Mouse (Mus musculus) cerebellum, adult 2 months (tissue): ENCODE measurements around the gene Pip5kl1. TPM values are rescaled to one million over a fixed set of nuclear protein-coding genes. Genes with fewer than 3 reads are reported as not detected.

ENCODE experiments used
- DNase-seq, 2 experiments: peaks; one replicate each; pipeline ENCODE4 v3.0.0; 2021
- H3K27ac ChIP-seq: fragments of 200-500 bp; 2 replicates; pipeline ENCODE4 v1.5.1; 2012; ENCODE audit warnings: low read length, control low read depth, inconsistent platforms; ENCODE audit not compliant: insufficient read depth
- H3K27me3 ChIP-seq: fragments of 200-500 bp; 2 replicates; pipeline ENCODE4 v1.6.1; 2012; ENCODE audit warnings: inconsistent platforms, mild to moderate bottlenecking, low read length, moderate library complexity; ENCODE audit not compliant: control insufficient read depth, insufficient read depth
- H3K4me1 ChIP-seq: fragments of 200-500 bp; 2 replicates; pipeline ENCODE4 v1.6.1; 2011; ENCODE audit warnings: low read length; ENCODE audit not compliant: control insufficient read depth, insufficient read depth
- H3K4me3 ChIP-seq: fragments of 200-500 bp; replicated peaks from 2 replicates; pipeline ENCODE3; 2011; ENCODE audit warnings: mild to moderate bottlenecking, low read depth, low read length, control low read depth; ENCODE audit not compliant: insufficient read depth
- CTCF ChIP-seq: fragments of 200-500 bp; IDR thresholded peaks from 2 replicates; pipeline ENCODE4 v1.5.1; 2011; ENCODE audit warnings: low read depth, mild to moderate bottlenecking, control low read depth, low read length, moderate library complexity, borderline replicate concordance; ENCODE audit not compliant: insufficient read depth
- POLR2A ChIP-seq: fragments of 200-500 bp; IDR thresholded peaks from 2 replicates; pipeline ENCODE4 v1.6.1; 2011; ENCODE audit warnings: low read length, control low read depth, borderline replicate concordance; ENCODE audit not compliant: insufficient read depth
- WGBS: fragments of 180-500 bp; shearing (Covaris S2); methylation state at CpG from one replicate; pipeline ENCODE4 v1.1.7; 2018; 5-methylcytosine and 5-hydroxymethylcytosine counted together
- polyA plus RNA-seq: library from polyadenylated mRNA; depleted of rRNA; stranded (reverse); fragments of >200 nt; gene quantifications from 2 replicates; pipeline ENCODE4 v1.2.3, GENCODE M21; 2012; rRNA removed

Gene Pip5kl1
- polyA plus RNA-seq, 1 experiment: 28.4 TPM

DNA sequence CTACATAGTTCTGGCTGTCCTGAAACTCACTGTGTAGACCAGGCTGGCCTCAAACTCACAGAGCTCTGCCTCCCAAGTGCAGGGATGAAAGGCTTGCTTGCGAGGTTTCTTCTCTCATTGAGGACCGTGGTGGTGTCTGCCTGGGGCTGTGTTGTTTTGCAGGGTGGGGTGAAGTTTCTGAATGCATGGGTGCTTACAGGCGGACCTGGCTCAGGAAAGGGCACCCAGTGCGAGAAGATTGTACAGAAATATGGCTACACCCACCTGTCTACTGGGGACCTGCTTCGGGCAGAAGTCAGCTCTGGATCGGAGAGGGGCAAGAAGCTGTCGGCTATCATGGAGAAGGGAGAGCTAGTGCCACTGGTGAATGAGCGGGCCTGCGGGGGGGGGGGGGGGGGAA is 55.4 kb downstream of the Pip5kl1 start:
- Histone ChIP-seq H3K4me3 (no peak overlapping the region), H3K27ac (no peak overlapping the region), H3K27me3 (no peaks in the 10 kb centered on the region), H3K4me1 (peaks cover 54% of the 10 kb centered on the region)
- DNase-seq: no peak
- 77% methylated on average over 9 of the region's 9 CpGs for WGBS
- no peak for TF ChIP-seq POLR2A
- TF ChIP-seq CTCF: no peak

DNA sequence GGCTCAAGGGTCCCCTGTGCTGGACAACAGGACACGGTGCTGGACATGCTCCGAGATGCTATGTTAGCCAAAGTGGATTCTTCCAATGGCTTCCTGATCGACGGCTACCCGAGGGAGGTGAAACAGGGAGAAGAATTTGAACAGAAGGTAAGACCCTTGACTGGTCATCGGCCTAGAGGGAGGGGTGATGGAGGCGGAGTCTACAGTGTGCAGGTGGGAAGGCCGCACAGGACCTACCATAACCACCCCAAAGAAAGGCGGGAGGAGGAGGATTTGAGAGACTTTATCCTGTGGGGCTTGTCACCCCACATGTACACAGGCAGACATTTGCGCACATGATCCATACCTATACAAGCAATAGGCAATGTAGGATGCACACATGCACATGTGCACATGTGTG is 56.4 kb downstream of the Pip5kl1 start:
- WGBS: 82% methylated on average over 10 of the region's 10 CpGs

DNA sequence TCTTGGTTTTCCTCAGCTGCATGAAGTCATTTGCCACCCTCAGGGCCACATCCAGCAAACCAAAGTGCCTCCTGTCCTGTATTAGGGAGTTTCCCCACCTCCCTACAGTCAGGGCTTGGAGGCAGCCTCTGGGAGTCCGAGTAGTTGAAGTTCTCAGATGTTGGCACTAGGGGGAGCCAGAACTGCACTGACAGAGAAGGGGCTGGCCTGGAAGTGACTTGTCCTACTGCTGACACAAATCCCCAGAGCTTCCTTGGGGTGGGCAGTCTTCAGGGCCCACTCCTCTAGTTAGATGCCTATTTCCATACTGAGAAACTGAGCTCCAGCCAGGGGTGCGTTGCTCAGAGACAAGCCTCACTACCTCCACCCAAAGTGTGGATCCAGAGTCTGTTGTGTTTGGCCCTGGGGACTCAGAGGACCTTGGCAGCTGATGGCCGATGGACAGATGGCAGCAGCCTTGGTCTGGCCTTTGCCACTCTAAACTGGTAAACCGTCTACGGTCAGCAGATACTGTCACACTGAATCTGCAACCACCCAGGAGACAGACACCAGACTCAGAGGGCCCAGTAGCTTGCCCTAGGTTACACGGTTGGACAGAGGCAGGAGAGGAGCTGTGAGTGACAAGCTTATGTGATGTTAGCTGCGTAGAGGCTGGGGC is 57.3 kb downstream of the Pip5kl1 start:
- no peaks in the 10 kb centered on the region for H3K27me3 ChIP-seq
- no peak for TF ChIP-seq POLR2A
- peak; percentile 92 for TF ChIP-seq CTCF
- WGBS: 4% methylated on average over 7 of the region's 7 CpGs
- H3K4me3 ChIP-seq: no peak overlapping the region
- DNase-seq: peak; percentile 75 to 82
- peak overlapping the region; percentile 60 for H3K27ac ChIP-seq
- H3K4me1 ChIP-seq: peaks cover 47% of the 10 kb centered on the region

More for the DNA sequence above, 56.4 kb downstream of the Pip5kl1 start:
- no peaks in the 10 kb centered on the region for H3K27me3 ChIP-seq
- no peak for DNase-seq
- peaks cover 53% of the 10 kb centered on the region for H3K4me1 ChIP-seq
- TF ChIP-seq POLR2A (no peak), CTCF (no peak)
- no peak overlapping the region for H3K4me3 ChIP-seq
- no peak overlapping the region for H3K27ac ChIP-seq

Other genes starting within 250 kb of the Pip5kl1 start
- gene Ciz1, start 222.5 kb upstream of the Pip5kl1 start, polyA plus RNA-seq: 159 and 176 TPM in 2 replicates
- 1,410 and 1,576 TPM in 2 replicates for gene Dnm1, start 221.5 kb upstream of the Pip5kl1 start, polyA plus RNA-seq
- gene 1110008P14Rik, start 192.9 kb upstream of the Pip5kl1 start, polyA plus RNA-seq: 284 and 338 TPM in 2 replicates
- 0.48 and 1.0 TPM in 2 replicates for gene Lcn2, start 186.5 kb upstream of the Pip5kl1 start, polyA plus RNA-seq
- 60.9 and 61.1 TPM in 2 replicates for gene Ptges2, start 178.9 kb upstream of the Pip5kl1 start, polyA plus RNA-seq
- gene Naif1, start 124.3 kb upstream of the Pip5kl1 start, polyA plus RNA-seq: 3.3 TPM in 2 replicates
- 67.0 and 76.2 TPM in 2 replicates for gene Slc25a25, start 123.4 kb upstream of the Pip5kl1 start, polyA plus RNA-seq
- gene Fam102a, start 39.5 kb upstream of the Pip5kl1 start, polyA plus RNA-seq: 38.1 and 40.2 TPM in 2 replicates
- gene Dpm2, start 3.9 kb upstream of the Pip5kl1 start, polyA plus RNA-seq: 131 and 137 TPM in 2 replicates
- gene 9430097D07Rik, start 887 bp downstream of the Pip5kl1 start, polyA plus RNA-seq: 0.59 and 0.60 TPM in 2 replicates
- gene St6galnac4, start 12.3 kb downstream of the Pip5kl1 start, polyA plus RNA-seq: 91.4 and 101 TPM in 2 replicates
- gene St6galnac6, start 24.9 kb downstream of the Pip5kl1 start, polyA plus RNA-seq: 89.5 TPM in 2 replicates
- 127 and 132 TPM in 2 replicates for gene Ak1, start 47.0 kb downstream of the Pip5kl1 start, polyA plus RNA-seq
- gene Eng, start 71.8 kb downstream of the Pip5kl1 start, polyA plus RNA-seq: 28.0 and 31.6 TPM in 2 replicates
- gene Fpgs, start 129.3 kb downstream of the Pip5kl1 start, polyA plus RNA-seq: 19.2 and 19.7 TPM in 2 replicates
- gene Cdk9, start 138.3 kb downstream of the Pip5kl1 start, polyA plus RNA-seq: 170 and 186 TPM in 2 replicates
- 47.0 and 53.2 TPM in 2 replicates for gene Sh2d3c, start 146.3 kb downstream of the Pip5kl1 start, polyA plus RNA-seq
- 5.6 and 7.7 TPM in 2 replicates for gene 6330409D20Rik, start 166.2 kb downstream of the Pip5kl1 start, polyA plus RNA-seq
- gene Tor2a, start 182.4 kb downstream of the Pip5kl1 start, polyA plus RNA-seq: 41.6 and 43.8 TPM in 2 replicates
- gene Ttc16, start 200.8 kb downstream of the Pip5kl1 start, polyA plus RNA-seq: 2.0 and 2.6 TPM in 2 replicates
- 7.4 and 8.5 TPM in 2 replicates for gene Ptrh1, start 201.0 kb downstream of the Pip5kl1 start, polyA plus RNA-seq
- gene Cfap157, start 209.6 kb downstream of the Pip5kl1 start, polyA plus RNA-seq: 0.70 and 1.7 TPM in 2 replicates